ENCODE assay signal across 23 mouse cellular contexts in the genomic region with DNA sequence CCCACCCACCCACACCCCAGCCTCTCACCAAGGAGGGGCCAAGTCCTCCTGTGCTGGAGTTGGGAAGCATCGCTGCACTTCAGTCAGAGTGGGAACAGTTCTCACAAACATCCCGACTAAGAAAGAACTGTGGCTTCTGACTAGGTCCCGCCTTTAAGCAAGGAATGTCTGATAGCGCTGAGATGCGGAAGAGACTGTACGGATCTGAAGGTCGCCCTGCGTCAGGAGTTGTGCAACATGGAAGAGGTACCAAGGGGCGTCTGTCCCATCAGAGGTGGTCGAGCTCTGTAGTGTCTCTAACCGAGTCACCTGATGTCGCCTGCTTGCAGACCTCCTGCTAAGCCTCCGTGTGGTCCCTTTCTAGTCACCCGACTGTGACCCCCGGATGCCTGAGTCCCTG. TPM values are rescaled to one million over a fixed set of nuclear protein-coding genes. Genes with fewer than 3 reads are reported as not detected.
DNase-seq lines count a peak whose midpoint lies in the region; ATAC-seq lines count a peak whose summit lies in the region.
"Had no signal": no experiment of that assay in that cellular context is flagged by ENCODE, and none has a peak within 500 bp of the region (broad histone marks: within the 10 kb centered on the region; RNA-seq: fewer than 3 reads in every experiment).

No protein-coding gene starts in this region.

- H3K27me3 ChIP-seq in heart, embryonic 11.5 days (ENCODE audit: control insufficient read depth, insufficient read depth, low read length): no peaks in the 10 kb centered on the region
- H3K27me3 ChIP-seq in heart, embryonic 16.5 days (ENCODE audit: control insufficient read depth, insufficient read depth, low read length): 0 out of 2 replicates have a peak, but pooled peaks cover 3% of the 10 kb centered on the region
- H3K27me3 ChIP-seq in midbrain, embryonic 11.5 days (ENCODE audit: control insufficient read depth, insufficient read depth, low read length): no peaks in the 10 kb centered on the region
- no peaks in the 10 kb centered on the region for H3K27me3 ChIP-seq in midbrain, embryonic 15.5 days (replicated peaks)
- H3K27me3 ChIP-seq: forebrain, embryonic 13.5 days had no signal

- no peak for DNase-seq in heart, postnatal 36 days
- no peak for DNase-seq in heart, postnatal 10 days
- peak; percentile 33 for DNase-seq in midbrain, embryonic 11.5 days (ENCODE audit: low spot score, missing footprints)
- DNase-seq in urinary bladder, adult 2 months (ENCODE audit: low spot score): no peak
- DNase-seq: adrenal gland, adult 2 months; adrenal gland, postnatal 25 days; B cell, adult 2 months; cerebellum, adult 2 months; cerebellum, postnatal 10 days; forebrain, postnatal 0 days; gastrocnemius, postnatal 14 days; kidney, adult 11 months had no signal

- peaks cover 2% of the 10 kb centered on the region; the same call in 1 of the 2 replicates for H3K4me1 ChIP-seq in heart, embryonic 11.5 days (ENCODE audit: control insufficient read depth, insufficient read depth, low read length)
- no peaks in the 10 kb centered on the region; the same call in 1 of the 2 replicates for H3K4me1 ChIP-seq in heart, embryonic 16.5 days (ENCODE audit: control insufficient read depth, insufficient read depth, low read length)
- no peaks in the 10 kb centered on the region for H3K4me1 ChIP-seq in midbrain, embryonic 11.5 days (ENCODE audit: control insufficient read depth, insufficient read depth, low read length)
- H3K4me1 ChIP-seq in midbrain, embryonic 15.5 days: no peaks in the 10 kb centered on the region; the same call in 1 of the 2 replicates
- H3K4me1 ChIP-seq: forebrain, embryonic 13.5 days had no signal

- no peak overlapping the region for H3K9ac ChIP-seq in heart, embryonic 11.5 days (ENCODE audit: low read depth, low read length)
- no peak overlapping the region for H3K9ac ChIP-seq in heart, embryonic 16.5 days (ENCODE audit: low read length)
- H3K9ac ChIP-seq in midbrain, embryonic 11.5 days (ENCODE audit: low read length): no peak overlapping the region
- no peak overlapping the region for H3K9ac ChIP-seq in midbrain, embryonic 15.5 days
- H3K9ac ChIP-seq: forebrain, embryonic 13.5 days; forebrain, postnatal 0 days; hindbrain, embryonic 13.5 days had no signal

- no peaks in the 10 kb centered on the region for H3K9me3 ChIP-seq in heart, embryonic 11.5 days (replicated peaks; ENCODE audit: control insufficient read depth, low read length)
- H3K9me3 ChIP-seq in heart, embryonic 16.5 days (replicated peaks; ENCODE audit: control insufficient read depth, low read length): no peaks in the 10 kb centered on the region
- H3K9me3 ChIP-seq in midbrain, embryonic 11.5 days (ENCODE audit: control insufficient read depth, low read length): no peaks in the 10 kb centered on the region
- no peaks in the 10 kb centered on the region for H3K9me3 ChIP-seq in midbrain, embryonic 15.5 days
- H3K9me3 ChIP-seq: embryonic facial prominence, embryonic 10.5 days; forebrain, embryonic 13.5 days; hindbrain, embryonic 13.5 days had no signal

- H3K4me3 ChIP-seq in heart, embryonic 11.5 days (ENCODE audit: low read depth, low read length): no peak overlapping the region
- H3K4me3 ChIP-seq in heart, embryonic 16.5 days (ENCODE audit: low read length): no peak overlapping the region
- H3K4me3 ChIP-seq in midbrain, embryonic 11.5 days (ENCODE audit: low read depth, low read length): no peak overlapping the region
- H3K4me3 ChIP-seq in midbrain, embryonic 15.5 days: no peak overlapping the region
- H3K4me3 ChIP-seq: embryonic facial prominence, embryonic 10.5 days; forebrain, embryonic 13.5 days; hindbrain, embryonic 13.5 days had no signal

- intact Hi-C loops in heart, postnatal 36 days (cut with DNase I): no loop called here
- intact Hi-C loops in heart, postnatal 10 days (cut with DNase I): no loop called here

- no peak overlapping the region for H3K27ac ChIP-seq in heart, embryonic 11.5 days (ENCODE audit: low read depth, low read length)
- no peak overlapping the region for H3K27ac ChIP-seq in heart, embryonic 16.5 days (ENCODE audit: low read length)
- H3K27ac ChIP-seq in midbrain, embryonic 11.5 days (ENCODE audit: low read depth, low read length): no peak overlapping the region
- H3K27ac ChIP-seq in midbrain, embryonic 15.5 days: no peak overlapping the region
- H3K27ac ChIP-seq: embryonic facial prominence, embryonic 10.5 days; forebrain, embryonic 13.5 days; hindbrain, embryonic 13.5 days; hindbrain, postnatal 0 days had no signal

- H3K4me2 ChIP-seq in heart, embryonic 11.5 days: peak overlapping the region; percentile 22; the same call in 1 of the 2 replicates
- H3K4me2 ChIP-seq in heart, embryonic 16.5 days (ENCODE audit: low read depth, low read length): peak overlapping the region; percentile 33; the same call in 1 of the 2 replicates
- no peak overlapping the region for H3K4me2 ChIP-seq in midbrain, embryonic 11.5 days
- H3K4me2 ChIP-seq in midbrain, embryonic 15.5 days: no peak overlapping the region
- H3K4me2 ChIP-seq: forebrain, embryonic 13.5 days; hindbrain, embryonic 13.5 days had no signal

- H3K36me3 ChIP-seq in heart, embryonic 11.5 days (ENCODE audit: control insufficient read depth, insufficient read depth, low read length): no peaks in the 10 kb centered on the region
- H3K36me3 ChIP-seq in heart, embryonic 16.5 days (ENCODE audit: control insufficient read depth, insufficient read depth): no peaks in the 10 kb centered on the region
- H3K36me3 ChIP-seq in midbrain, embryonic 11.5 days (ENCODE audit: control insufficient read depth, insufficient read depth, low read length): no peaks in the 10 kb centered on the region
- H3K36me3 ChIP-seq in midbrain, embryonic 15.5 days (replicated peaks): no peaks in the 10 kb centered on the region
- H3K36me3 ChIP-seq: embryonic facial prominence, embryonic 10.5 days; hindbrain, embryonic 13.5 days had no signal

- 62% methylated on average over 15 of the region's 15 CpGs for WGBS in heart, embryonic 11.5 days (ENCODE audit: insufficient replicate concordance)
- WGBS in heart, embryonic 16.5 days: 44% methylated on average over 15 of the region's 15 CpGs
- 83% methylated on average over 15 of the region's 15 CpGs for WGBS in midbrain, embryonic 11.5 days
- 82% methylated on average over 15 of the region's 15 CpGs for WGBS in midbrain, embryonic 15.5 days

- no peak for ATAC-seq in heart, embryonic 11.5 days (replicated peaks; ENCODE audit: insufficient number of reproducible peaks, low FRiP score, low TSS enrichment)
- no peak for ATAC-seq in heart, embryonic 16.5 days (replicated peaks; ENCODE audit: extremely low read depth, insufficient read depth, low FRiP score)
- ATAC-seq in midbrain, embryonic 11.5 days (ENCODE audit: low FRiP score): no peak
- ATAC-seq in midbrain, embryonic 15.5 days (replicated peaks): no peak
- ATAC-seq: CD4-positive, CD25-positive, alpha-beta regulatory T cell, adult 4 months; forebrain, embryonic 13.5 days; forebrain, postnatal 0 days; hindbrain, postnatal 0 days had no signal

RNA-seq across cellular contexts. Expression of a gene that starts 10.9 kb away (rescaled TPM):
- polyA plus RNA-seq in heart, embryonic 11.5 days (2014; fragmentation: Nextera tagmentation; extraction: Ambion mirVana): 0.82 and 1.3 TPM in 2 replicates
- 1 to 10 TPM; 2.1 to 2.3 TPM for total RNA-seq in heart, postnatal 36 days (2021)
- 0.77 and 1.1 TPM in 2 replicates for polyA plus RNA-seq in heart, embryonic 16.5 days (2015; fragmentation: Nextera tagmentation; extraction: Ambion mirVana)
- total RNA-seq in heart, postnatal 10 days (2021): 1 to 10 TPM; 1.8 to 2.6 TPM
- polyA plus RNA-seq in midbrain, embryonic 11.5 days (2014; fragmentation: Nextera tagmentation; extraction: Ambion mirVana): 1.4 and 1.8 TPM in 2 replicates
- polyA plus RNA-seq in midbrain, embryonic 15.5 days (2015; fragmentation: Nextera tagmentation; extraction: Ambion mirVana): 0.74 and 1.4 TPM in 2 replicates
- 4.9 and 7.3 TPM in 2 replicates for polyA plus RNA-seq in urinary bladder, adult 2 months (2012; rRNA removed)
- total RNA-seq: hematopoietic stem cell, adult 5-6 weeks; MEL had no signal

RNA-seq across cellular contexts. Expression of a gene that starts 21.5 kb away (rescaled TPM):
- 82.6 and 84.0 TPM in 2 replicates for polyA plus RNA-seq in heart, embryonic 11.5 days (2014; fragmentation: Nextera tagmentation; extraction: Ambion mirVana)
- total RNA-seq in heart, postnatal 36 days (2021): 100 to 1,000 TPM; 171 to 196 TPM
- 115 and 121 TPM in 2 replicates for polyA plus RNA-seq in heart, embryonic 16.5 days (2015; fragmentation: Nextera tagmentation; extraction: Ambion mirVana)
- total RNA-seq in heart, postnatal 10 days (2021): 100 to 1,000 TPM; 106 to 117 TPM
- polyA plus RNA-seq in midbrain, embryonic 11.5 days (2014; fragmentation: Nextera tagmentation; extraction: Ambion mirVana): 78.9 and 81.1 TPM in 2 replicates
- polyA plus RNA-seq in midbrain, embryonic 15.5 days (2015; fragmentation: Nextera tagmentation; extraction: Ambion mirVana): 136 and 139 TPM in 2 replicates
- 478 and 508 TPM in 2 replicates for polyA plus RNA-seq in urinary bladder, adult 2 months (2012; rRNA removed)

RNA-seq across cellular contexts. Expression of a gene that starts 42.8 kb away (rescaled TPM):
- polyA plus RNA-seq in heart, embryonic 11.5 days (2014; fragmentation: Nextera tagmentation; extraction: Ambion mirVana): 0.08 TPM in 1 of 2 replicates, not detected in the other
- not detected for total RNA-seq in heart, postnatal 36 days (2021)
- 0.38 and 0.42 TPM in 2 replicates for polyA plus RNA-seq in heart, embryonic 16.5 days (2015; fragmentation: Nextera tagmentation; extraction: Ambion mirVana)
- under 1 TPM in 1 of 2 experiments, not detected in 1; 0.24 TPM for total RNA-seq in heart, postnatal 10 days (2021)
- polyA plus RNA-seq in midbrain, embryonic 11.5 days (2014; fragmentation: Nextera tagmentation; extraction: Ambion mirVana): 0.05 and 0.07 TPM in 2 replicates
- polyA plus RNA-seq in midbrain, embryonic 15.5 days (2015; fragmentation: Nextera tagmentation; extraction: Ambion mirVana): 1.5 and 1.8 TPM in 2 replicates
- 0.21 and 0.66 TPM in 2 replicates for polyA plus RNA-seq in urinary bladder, adult 2 months (2012; rRNA removed)
- total RNA-seq: adrenal gland, adult 2 months; adrenal gland, postnatal 25 days; gastrocnemius, adult 18-20 months; gastrocnemius, postnatal 14 days had no signal
- polyA plus RNA-seq: adrenal gland, adult 2 months had no signal

RNA-seq across cellular contexts. Expression of a gene that starts 42.8 kb away (rescaled TPM):
- 13.2 and 16.9 TPM in 2 replicates for polyA plus RNA-seq in heart, embryonic 11.5 days (2014; fragmentation: Nextera tagmentation; extraction: Ambion mirVana)
- total RNA-seq in heart, postnatal 36 days (2021): 10 to 100 TPM in 1 of 2 experiments, 1 to 10 TPM in 1; 9.9 to 15.1 TPM
- 18.4 and 23.3 TPM in 2 replicates for polyA plus RNA-seq in heart, embryonic 16.5 days (2015; fragmentation: Nextera tagmentation; extraction: Ambion mirVana)
- 10 to 100 TPM; 11.1 to 13.3 TPM for total RNA-seq in heart, postnatal 10 days (2021)
- 11.8 and 13.2 TPM in 2 replicates for polyA plus RNA-seq in midbrain, embryonic 11.5 days (2014; fragmentation: Nextera tagmentation; extraction: Ambion mirVana)
- polyA plus RNA-seq in midbrain, embryonic 15.5 days (2015; fragmentation: Nextera tagmentation; extraction: Ambion mirVana): 5.1 and 5.7 TPM in 2 replicates
- 6.3 and 7.8 TPM in 2 replicates for polyA plus RNA-seq in urinary bladder, adult 2 months (2012; rRNA removed)

Comparison
In these comparisons a context has a peak if more than half of its experiments do, and no peak if none do; other contexts are left out.
1. H3K4me2 ChIP-seq: peak in heart, embryonic 11.5 days (single experiment) and heart, embryonic 16.5 days (single experiment); none in midbrain, embryonic 11.5 days (single experiment) and midbrain, embryonic 15.5 days (single experiment).